Mouse (Mus musculus): ENCODE measurements around the gene Zfp956. TPM values are rescaled to one million over a fixed set of nuclear protein-coding genes. Genes with fewer than 3 reads are reported as not detected.
A peak's percentile ranks its signal among the peaks of the same experiment; 100 is the strongest.

Zfp956 gene
- total RNA-seq (2021), result 10 to 100 TPM; 19.3 to 22.6 TPM

- DNase-seq (ENCODE audit: extremely low spot score in 1 of 2, low spot score in 1 of 2), result peak; percentile 82 to 84
These were observed at the start of gene Zfp956 for GRCm38 (mm10) chr6:47953191-47953726. TSS of gene Zfp956 (plus strand) at chr6:47953390.

- no peak for DNase-seq (ENCODE audit: extremely low spot score in 1 of 2, low spot score in 1 of 2)
These were observed 49.6 kb upstream of the Zfp956 start for GRCm38 (mm10) chr6:47903587-47903986.

GRCm38 (mm10) chr6:47904361-47904760 lies 48.8 kb upstream of the Zfp956 start:
- no peak for DNase-seq (ENCODE audit: extremely low spot score in 1 of 2, low spot score in 1 of 2)

GRCm38 (mm10) chr6:47904917-47905695 lies 48.1 kb upstream of the Zfp956 start:
- DNase-seq (ENCODE audit: extremely low spot score in 1 of 2, low spot score in 1 of 2), result no peak

GRCm38 (mm10) chr6:47906326-47906725 lies 46.9 kb upstream of the Zfp956 start:
- no peak for DNase-seq (ENCODE audit: extremely low spot score in 1 of 2, low spot score in 1 of 2)

GRCm38 (mm10) chr6:47909007-47909406 lies 44.2 kb upstream of the Zfp956 start:
- DNase-seq (ENCODE audit: extremely low spot score in 1 of 2, low spot score in 1 of 2), result no peak

GRCm38 (mm10) chr6:47911650-47912049 lies 41.5 kb upstream of the Zfp956 start:
- DNase-seq (ENCODE audit: extremely low spot score in 1 of 2, low spot score in 1 of 2), result no peak

- no peak for DNase-seq (ENCODE audit: extremely low spot score in 1 of 2, low spot score in 1 of 2)
These were observed 40.2 kb upstream of the Zfp956 start for GRCm38 (mm10) chr6:47912991-47913390.

GRCm38 (mm10) chr6:47917051-47917450 lies 36.1 kb upstream of the Zfp956 start:
- no peak for DNase-seq (ENCODE audit: extremely low spot score in 1 of 2, low spot score in 1 of 2)

- DNase-seq (ENCODE audit: extremely low spot score in 1 of 2, low spot score in 1 of 2), result no peak
These were observed 34.4 kb upstream of the Zfp956 start for GRCm38 (mm10) chr6:47918768-47919274.

GRCm38 (mm10) chr6:47919646-47920446 lies 33.3 kb upstream of the Zfp956 start:
- no peak for DNase-seq (ENCODE audit: extremely low spot score in 1 of 2, low spot score in 1 of 2)

- DNase-seq (ENCODE audit: extremely low spot score in 1 of 2, low spot score in 1 of 2), result peak; percentile 76 to 85
These were observed 32.5 kb upstream of the Zfp956 start, which contains the start of gene Zfp212 for GRCm38 (mm10) chr6:47920447-47921340. TSS of gene Zfp212 (plus strand) at chr6:47920476.

- no peak for DNase-seq (ENCODE audit: extremely low spot score in 1 of 2, low spot score in 1 of 2)
These were observed 10.7 kb upstream of the Zfp956 start for GRCm38 (mm10) chr6:47942461-47942860.

- peak; percentile 37 to 52 for DNase-seq (ENCODE audit: extremely low spot score in 1 of 2, low spot score in 1 of 2)
These were observed 10.0 kb upstream of the Zfp956 start for GRCm38 (mm10) chr6:47943021-47943691.

GRCm38 (mm10) chr6:47943721-47944120 lies 9.5 kb upstream of the Zfp956 start:
- no peak for DNase-seq (ENCODE audit: extremely low spot score in 1 of 2, low spot score in 1 of 2)

- no peak for DNase-seq (ENCODE audit: extremely low spot score in 1 of 2, low spot score in 1 of 2)
These were observed 5.8 kb upstream of the Zfp956 start for GRCm38 (mm10) chr6:47947388-47947787.

- DNase-seq (ENCODE audit: extremely low spot score in 1 of 2, low spot score in 1 of 2), result no peak
These were observed 1.2 kb downstream of the Zfp956 start for GRCm38 (mm10) chr6:47954425-47954824.

GRCm38 (mm10) chr6:47957816-47958215 lies 4.6 kb downstream of the Zfp956 start:
- no peak for DNase-seq (ENCODE audit: extremely low spot score in 1 of 2, low spot score in 1 of 2)

GRCm38 (mm10) chr6:47960685-47961421 lies 7.7 kb downstream of the Zfp956 start:
- no peak for DNase-seq (ENCODE audit: extremely low spot score in 1 of 2, low spot score in 1 of 2)
